Mouse (Mus musculus): ENCODE measurements around the gene Slc15a3.
A peak's percentile ranks its signal among the peaks of the same experiment; 100 is the strongest.

Slc15a3 gene

DNA sequence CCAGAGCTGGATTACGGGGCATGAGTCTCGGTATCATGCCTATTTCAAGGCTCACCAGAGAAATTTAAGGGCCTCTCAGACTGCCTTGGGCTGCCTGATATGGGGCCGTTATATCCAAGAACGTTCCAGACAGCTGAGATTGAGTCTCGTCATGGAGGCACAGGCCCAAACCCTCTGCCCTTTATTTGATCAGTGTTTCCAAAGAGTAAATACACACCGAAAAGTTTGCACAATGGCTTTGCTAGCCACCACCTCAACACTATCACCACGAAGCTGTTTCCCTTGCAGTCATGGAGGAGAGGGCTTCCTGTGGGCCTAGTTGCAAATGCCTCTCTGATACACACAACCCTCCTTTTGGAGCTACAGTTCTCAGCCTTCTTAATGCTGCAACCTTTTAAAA, 15.5 kb upstream of the Slc15a3 start:
- DNase-seq: no peak

DNA sequence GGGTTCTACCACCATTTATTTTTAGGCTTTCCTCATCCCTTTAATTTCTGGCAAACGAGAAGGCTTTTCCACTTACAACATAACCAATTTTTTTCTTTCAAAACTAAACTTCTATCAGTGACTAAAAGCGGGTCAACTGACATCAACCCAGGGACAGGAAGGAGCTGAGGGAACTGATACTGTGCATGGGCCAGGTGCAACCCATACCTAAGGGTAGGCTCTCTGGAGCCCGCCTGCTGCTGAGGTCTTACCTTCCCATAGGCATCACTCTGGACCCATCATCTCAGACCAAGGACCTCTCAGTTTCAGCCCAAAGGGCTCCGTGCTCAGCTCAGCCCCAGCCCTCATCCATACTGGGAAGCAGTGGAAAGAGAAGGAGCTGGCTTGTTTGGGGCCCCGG, 11.2 kb upstream of the Slc15a3 start:
- DNase-seq: no peak

DNA sequence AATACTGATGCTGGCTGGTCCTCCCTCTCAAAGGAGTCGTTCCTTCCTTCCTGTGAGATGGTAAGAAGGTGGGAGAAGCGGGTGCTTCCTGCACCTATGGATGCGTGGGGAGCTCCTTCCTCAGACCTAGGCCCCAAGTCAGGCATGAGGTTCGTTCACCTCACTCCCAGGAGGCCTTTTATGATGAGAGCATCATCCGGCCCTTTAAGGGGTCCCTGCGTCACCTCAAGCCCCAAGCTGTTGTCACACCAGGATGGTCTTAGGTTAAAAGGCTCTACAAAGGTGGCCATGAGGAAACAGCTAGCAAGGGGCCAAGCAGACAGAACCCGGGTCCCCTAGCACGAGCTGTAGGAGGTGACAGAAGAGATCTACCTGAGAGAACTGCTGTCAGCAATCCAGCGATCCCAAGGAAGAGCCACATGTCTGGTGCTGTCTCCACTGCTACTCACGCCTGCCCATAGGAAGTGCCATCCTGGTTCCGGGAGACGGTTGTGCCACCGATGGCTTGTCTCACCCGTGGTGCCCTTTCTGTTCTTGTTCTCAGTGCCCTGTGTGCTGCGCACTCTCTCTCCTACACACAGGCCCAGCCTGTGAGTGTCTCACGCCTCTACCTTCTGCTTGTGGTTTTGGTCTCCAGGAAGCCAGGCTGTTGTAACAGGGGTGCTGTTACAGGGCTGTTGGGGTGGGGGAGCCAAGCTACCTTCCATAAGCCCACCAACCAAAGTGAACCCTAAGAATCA, 9.9 kb upstream of the Slc15a3 start, which contains the start of gene Cd6:
TSS of gene Cd6 (minus strand) at position 623 of the 740 bp plus-strand sequence.
- no peak for DNase-seq

DNA sequence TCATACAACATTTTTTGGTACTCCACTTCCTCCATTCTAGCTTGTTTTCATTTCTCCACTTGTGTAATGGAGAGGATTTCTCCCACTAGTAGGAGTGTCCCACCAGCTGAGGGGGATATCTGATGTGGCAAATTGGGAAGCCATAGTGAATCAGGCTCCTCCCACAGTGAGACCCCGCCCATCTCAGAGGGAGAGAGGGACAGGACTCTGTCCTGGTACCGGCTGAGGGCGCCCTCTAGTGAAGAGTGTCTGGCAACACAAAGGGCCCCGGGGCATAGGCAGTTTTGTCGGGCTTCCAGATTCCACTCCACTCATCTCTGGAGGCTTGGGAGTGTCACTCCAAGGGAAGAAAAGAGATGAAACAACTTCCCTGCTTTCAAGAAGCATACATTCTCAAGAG, 8.1 kb upstream of the Slc15a3 start:
- peak; percentile 66 for DNase-seq

DNA sequence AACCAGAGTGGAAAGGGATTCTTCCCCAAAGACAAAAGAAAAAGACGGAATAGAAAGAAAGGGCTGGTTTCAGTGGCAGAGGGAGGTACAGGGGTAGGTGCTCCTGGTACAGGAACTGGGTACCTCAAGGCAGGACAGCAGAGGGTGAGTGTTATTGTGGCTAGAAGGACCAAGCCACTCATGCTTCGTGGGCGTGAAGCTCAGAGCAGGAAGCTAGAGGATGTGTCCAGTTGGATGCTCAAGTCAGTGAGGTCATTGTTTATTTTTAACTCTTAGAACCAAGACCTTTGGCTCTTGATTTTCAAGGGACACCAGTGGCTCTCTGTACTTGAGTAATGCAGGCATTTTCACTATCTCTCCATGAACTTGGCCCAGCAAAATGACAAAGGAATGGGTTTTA, 7.5 kb upstream of the Slc15a3 start:
- no peak for DNase-seq

DNA sequence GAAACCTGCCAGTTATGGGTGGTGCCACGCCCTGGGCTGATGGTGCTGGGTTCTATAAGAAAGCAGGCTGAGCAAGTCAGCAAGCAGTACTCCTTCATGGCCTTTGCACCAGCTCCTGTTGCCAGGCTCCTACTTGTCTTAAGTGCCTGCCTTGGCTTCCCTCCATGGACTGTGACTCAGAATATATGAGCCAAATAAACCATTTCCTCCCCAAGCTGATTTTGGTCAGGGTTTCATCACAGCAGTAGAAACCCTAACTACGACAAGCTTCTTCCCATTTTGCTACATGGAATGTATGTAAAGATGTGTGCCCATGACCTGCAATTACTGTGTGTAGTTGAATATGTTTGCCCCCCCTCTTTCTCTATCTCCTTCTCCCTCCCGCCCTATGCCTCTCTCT, 5.9 kb upstream of the Slc15a3 start:
- DNase-seq: no peak

DNA sequence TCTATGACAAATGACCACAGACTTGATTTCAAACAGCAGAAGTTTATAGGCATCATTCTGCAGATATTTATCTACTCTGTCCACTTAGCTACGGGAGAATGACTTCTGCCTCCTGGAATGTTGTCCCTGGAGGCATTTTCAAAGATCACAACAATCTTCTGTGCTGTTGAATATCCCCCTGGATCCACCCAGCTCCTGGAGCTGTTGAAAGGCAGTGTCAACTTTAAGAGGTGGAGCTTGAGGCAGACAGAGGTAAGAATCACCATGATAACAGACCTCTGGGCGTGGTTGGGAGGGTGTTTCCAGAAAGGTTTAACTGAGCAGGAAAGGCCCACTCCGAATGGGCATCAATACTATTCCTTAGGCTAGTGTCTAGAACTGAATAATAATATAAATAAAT, 3.9 kb upstream of the Slc15a3 start:
- DNase-seq: no peak

DNA sequence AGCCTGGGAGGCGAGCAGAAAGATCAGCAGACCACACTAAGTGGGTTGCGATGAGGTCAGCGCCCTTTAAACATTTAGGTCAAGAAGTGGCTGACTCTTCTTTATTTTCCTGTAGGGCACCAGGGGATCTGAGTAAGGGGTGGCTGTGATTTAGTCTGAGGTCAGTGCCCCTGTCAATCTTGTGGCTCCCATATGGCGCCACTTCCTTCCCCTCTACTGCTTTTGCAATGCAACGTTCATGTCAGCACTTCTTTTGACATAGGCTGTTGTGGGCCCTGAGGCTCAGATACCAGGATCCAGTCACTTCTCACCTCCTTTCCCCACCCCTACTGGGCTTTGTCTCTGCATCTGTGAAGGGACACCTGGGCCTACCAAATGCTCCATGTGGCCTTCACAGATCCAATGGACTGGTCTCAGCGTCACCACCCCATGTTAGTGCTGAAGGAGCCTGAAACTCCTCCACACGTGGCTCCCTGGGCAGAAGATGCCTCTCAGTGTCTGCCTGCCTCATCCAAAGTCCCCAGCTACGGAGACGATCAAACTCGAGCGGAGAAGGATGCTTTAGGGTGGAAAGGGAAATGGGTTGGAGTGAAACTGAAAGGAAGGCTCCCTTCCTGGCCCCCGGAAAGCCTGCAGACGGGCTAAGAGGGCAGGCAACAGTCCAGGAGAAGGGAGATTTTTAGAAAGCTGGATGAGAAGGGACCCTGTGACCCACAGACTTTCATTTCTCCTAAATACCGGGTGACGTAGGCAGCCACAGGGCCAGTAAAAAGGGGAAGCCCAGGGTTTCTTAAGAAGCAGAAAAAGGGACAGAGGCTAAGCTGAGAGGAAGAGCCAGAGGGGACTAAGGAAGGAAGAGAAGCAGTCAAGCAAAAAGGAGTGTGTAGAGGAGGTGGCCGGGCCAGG, 2.4 kb downstream of the Slc15a3 start:
- peak; percentile 33 for DNase-seq

DNA sequence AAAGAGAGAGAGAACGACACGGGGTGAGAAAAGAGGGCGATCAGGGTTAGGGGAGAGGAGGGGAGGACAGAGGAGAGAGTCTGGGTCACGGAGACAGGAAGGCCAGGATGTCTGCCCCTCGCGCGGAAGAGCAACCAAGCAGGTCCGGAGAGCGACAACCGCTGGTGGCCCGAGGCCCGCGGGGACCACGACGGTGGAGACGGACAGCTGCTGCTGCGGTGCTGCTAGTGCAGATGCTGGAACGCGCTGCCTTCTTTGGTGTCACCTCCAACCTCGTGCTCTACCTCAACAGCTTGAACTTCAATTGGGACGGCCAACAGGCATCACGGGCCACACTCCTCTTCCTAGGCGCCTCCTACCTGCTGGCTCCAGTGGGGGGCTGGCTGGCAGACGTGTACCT, 3.4 kb downstream of the Slc15a3 start:
- DNase-seq: no peak

DNA sequence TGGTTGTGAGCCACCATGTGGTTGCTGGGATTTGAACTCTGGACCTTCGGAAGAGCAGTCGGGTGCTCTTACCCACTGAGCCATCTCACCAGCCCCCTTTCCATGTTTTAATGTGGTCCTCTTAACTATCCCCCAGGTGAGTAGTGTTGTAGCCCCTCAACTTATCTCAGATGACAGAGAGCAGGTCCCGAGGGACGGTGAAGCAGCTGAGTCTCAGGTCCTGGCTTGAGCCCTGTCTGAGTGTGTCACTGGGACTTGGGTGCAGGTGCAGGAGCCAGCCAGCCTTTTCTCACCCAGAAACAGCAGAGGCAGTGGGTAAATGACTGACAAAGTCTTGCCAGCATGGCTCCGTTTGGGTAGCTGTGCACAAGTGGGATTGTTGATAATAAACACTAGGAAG, 4.7 kb downstream of the Slc15a3 start:
- DNase-seq: no peak

DNA sequence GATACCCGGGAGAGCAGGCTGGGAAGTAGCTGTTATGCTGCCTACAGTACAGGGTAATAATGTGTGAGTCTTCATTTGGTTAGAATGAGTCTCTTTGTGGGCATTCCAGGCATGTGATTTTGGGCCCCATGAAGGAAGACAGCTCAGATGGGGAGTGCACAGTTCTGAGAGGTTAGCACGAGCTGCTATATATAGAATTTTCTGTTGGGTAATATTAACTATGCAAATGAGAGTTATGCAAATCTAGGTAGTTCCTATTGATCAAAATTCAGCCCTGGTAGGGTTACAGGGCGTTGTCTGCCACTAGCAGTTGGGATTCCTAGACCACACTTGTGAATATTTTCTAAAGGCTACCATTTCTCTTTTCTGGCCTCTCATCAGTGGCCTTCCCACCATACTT, 5.9 kb downstream of the Slc15a3 start:
- no peak for DNase-seq

DNA sequence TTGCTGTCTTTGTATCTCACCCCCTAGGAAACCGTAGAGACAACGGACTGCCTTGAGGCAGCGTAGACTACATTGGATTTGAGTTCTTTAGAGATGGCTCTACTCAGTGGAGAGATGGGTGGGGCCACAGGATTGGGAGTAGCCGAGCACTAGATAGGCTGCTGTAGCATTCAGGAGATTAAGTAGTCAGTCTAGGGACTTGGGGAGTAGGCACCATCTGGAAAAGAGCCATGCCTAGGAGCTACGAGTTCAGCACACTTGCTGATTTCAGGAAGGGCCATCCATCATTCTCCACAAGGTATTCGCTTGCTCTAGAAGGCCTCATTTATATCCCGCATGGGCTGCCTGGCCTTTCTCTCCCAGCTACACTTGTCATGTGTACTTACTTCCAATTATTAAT, 6.6 kb downstream of the Slc15a3 start:
- DNase-seq: no peak

DNA sequence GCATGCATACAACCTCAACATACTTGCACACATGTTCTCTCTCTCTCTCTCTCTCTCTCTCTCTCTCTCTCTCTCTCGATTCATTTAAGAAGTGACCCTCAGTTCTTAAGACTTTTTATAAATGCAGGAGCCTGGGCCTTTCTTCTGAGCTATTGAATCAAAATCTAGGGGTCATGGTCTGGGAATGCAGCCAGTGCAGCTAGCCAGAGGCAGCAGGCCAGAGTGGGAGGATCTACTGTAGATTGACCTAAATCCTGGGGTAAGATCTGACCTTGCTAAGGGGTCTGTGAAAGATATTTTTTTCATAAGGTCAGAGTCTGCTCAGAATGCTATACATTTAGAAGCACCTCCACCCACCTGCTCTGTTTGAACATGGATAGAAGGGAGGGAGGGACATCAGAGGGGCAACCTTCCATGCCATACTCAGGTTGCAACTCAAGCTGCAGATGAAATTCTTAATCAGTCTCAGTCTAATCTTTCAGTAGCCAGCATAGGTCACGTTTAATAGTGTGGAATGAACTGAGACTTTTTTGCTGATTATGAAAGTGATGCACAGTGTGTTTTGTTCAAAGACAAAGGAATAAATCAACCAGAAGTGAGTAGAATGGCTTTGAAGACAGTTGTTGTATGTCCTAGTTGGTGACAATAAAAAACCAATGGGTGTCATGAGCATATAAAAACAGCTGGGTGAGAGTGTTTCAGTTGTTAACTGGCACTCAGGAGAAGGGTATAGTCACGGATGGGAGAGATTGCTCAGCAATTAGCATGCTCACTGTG, 8.0 kb downstream of the Slc15a3 start:
- DNase-seq: peak; percentile 74

DNA sequence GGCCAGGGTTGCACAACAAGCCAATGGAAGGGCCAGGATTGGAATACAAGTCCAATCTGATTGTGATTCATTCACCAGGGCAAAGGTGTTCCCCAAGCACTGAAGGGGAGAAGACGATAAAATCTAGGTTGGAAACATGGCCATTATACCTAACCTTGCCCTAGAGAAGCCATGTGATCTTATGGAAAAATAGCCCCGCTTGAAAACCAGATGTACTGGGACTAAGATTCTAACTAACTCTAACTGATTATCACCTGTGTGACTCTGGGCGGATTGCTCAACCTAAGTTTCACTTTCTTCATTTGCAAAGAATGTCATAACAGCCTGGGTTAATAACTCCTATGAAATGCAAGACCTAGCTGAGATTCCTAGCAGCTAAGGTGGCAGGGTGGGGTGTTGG, 15.9 kb downstream of the Slc15a3 start:
- no peak for DNase-seq

DNA sequence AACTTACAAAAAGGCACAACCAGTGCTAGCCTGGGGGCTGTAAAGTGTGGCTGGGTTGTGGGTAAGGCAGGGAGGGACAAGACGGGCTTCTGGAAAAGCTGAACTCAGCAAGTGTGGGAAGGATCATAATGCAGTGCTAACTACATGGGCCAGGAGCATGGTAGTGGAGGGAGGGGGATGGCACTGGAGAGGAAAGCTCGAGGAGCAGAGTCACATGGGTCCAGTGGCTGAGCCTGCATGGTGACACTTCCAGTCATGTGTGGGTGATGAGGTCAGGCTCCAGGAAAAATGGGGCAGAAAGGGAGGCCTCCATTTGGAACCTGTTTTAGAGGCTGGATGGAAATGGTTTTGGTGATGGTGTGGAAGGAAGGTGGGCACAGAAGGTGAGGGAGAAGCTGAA, 17.0 kb downstream of the Slc15a3 start:
- no peak for DNase-seq

DNA sequence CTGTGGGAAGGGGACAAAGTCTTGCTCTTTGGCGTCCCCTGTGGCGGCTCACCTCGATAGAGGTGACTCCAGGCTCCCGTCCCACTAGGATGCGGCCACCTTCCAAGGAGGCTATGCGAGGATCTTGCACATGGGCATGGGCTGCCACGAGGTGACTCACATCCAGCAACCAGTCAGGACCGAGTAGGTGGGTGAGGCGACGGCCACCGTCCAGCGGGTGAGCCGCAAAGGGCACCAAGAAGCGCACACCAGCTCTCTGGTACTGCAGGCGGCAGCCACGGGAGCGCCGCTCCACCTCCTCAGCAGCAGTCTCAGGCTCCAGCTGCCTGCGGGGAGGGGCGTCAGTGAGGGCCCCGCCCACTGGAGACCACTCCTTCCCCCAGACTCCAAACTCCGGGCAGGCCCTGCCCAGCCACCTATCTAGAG, 20.6 kb downstream of the Slc15a3 start:
- DNase-seq: no peak

DNA sequence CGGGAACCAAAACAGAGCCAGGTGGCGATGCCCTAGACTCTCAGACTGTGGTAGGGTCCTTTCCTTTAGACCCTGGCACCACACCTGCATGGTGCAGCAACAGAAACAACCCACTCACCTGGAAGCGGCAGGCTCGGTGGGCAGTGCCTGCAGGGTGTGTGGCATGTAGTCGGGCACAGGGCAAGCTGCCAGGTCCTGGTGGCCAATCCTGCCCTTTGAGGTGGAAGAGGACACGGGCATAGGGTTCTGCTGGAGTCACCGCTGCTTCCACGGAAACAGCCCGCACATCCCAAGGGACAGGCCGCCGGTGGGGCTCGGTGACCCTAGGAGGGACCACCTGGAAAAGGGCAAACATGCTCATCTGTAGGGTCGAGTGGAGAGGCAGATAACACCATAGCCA, 26.8 kb downstream of the Slc15a3 start:
- no peak for DNase-seq

DNA sequence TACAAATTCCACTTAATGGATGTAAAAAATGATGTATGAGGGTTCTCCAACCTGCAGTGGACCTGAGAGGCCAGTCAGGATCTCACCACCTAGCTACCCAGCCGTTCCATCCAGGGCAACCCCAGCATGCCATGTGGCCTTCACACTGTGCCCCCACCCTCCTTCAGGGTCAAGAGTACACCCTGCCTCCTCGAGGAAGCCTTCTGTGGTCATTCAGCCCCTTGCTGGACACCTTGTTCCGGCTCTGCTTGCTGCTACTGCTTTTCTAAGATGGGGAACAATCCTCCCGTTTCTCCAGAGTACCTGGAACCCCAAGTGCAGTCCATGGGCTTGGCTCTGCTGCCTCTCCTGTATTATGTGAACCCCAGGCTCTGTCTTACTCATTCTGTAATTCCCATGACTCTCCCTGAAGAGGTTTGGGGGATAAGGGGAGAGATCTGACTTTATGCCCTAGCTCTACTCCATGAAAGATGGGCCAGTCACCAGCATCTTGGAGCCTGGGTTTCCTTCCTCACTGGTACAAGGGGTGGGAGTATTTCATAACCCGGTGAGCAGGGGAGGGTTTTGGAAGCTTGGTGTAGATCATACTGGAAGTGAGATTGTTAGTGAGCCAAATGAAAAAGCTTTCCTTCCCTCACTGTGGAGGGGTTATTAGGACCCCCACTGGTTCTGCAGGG, 28.6 kb downstream of the Slc15a3 start:
- DNase-seq: no peak

DNA sequence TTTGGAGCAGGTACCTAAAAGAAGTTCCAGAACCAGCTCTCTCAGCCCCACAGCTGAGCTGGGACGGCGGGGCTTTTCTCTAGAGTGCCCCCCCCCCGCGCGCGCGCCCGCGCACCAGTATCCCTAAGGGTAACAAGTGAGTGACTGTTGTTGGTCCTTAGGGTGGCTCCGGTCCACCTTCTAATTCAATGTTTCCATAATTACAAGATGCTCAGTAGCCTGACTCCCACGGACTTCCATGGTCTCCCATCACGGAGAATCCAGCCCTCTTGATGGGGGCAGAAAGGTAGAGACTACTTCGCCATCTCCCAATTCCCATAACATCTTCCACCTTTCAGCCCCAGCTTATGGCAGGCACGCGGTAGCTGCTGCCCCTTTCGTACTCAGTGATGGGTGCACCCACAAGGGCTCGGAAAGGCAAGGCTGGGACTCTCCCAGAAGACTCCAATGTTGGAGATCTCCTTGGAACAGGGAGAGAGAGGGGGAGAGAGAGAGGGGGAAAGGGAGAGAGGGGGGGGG, 29.2 kb downstream of the Slc15a3 start:
- no peak for DNase-seq

DNA sequence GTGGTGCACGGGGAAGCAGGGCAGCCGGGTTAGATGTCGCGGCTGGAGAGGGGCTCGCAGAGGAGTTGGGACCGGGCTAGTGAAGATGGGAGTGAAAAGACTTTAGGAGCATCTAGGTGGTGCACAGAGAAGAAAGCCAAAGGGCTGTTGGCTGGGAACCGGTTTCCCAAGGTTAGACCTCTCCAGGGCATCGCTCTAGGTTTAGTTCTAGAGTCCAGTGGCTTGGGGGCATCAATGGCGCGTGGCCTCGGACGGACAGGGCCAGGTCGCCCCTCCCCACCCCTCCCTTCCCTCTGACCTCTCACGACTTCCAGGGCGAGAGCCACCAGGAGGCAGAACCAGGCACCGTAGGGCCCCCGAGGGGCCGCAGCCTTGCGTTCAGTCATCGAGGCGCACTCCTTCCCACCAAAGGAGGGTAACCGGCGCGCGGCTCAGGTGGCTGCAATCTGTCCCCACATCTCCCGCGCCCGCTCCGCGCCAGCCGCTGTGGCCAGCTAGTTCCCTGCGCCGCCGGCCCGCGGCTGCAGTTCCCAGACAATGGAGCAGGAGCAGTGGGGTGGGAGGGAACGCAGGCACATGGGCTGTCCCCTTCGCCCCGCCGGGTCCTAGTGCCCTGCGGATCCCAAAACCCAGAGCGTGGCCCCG, 29.8 kb downstream of the Slc15a3 start:
- peak; percentile 86 for DNase-seq

DNA sequence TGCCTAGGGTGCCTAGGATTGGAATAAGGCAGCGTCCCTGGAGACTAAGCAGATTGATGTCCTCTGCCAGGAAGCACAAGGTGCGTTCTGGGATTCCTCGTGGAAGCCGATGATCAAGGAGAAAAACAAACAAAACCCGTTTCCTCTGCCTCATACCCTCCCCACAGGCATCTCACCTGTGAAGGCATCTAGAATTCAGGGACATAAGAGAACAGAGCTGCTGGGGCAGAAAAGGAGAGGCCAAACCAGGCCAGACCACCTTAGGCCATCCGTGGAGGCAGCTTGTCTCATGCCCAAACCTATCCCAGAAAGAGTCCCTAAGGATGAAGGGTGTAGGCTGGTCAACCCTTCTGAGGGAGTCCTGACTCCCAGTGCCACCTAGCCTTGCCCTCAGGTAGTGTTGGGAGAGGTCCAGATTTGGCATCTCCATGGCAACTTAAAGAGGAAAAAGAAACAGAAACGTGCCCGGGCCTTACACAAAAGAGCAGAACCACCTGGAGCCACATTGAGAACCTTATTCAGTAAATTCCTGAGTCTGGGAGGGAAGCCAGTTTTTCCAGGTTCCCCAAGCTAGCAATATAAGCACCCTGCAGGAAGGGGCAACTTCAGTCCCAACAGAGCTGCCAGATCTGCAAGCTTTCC, 30.5 kb downstream of the Slc15a3 start, which contains the start of gene Tmem132a:
TSS of gene Tmem132a (minus strand) at position 55 of the 642 bp plus-strand sequence.
- DNase-seq: peak; percentile 34
